Mouse (Mus musculus) frontal cortex, postnatal 36 days (tissue): ENCODE results near the gene Dock10.

Source experiments
- DNase-seq, 2 experiments: peaks; one replicate each; pipeline ENCODE4 v3.0.0; 2022; ENCODE audit warnings: low spot score in 2 of 2

Dock10 gene

DNA sequence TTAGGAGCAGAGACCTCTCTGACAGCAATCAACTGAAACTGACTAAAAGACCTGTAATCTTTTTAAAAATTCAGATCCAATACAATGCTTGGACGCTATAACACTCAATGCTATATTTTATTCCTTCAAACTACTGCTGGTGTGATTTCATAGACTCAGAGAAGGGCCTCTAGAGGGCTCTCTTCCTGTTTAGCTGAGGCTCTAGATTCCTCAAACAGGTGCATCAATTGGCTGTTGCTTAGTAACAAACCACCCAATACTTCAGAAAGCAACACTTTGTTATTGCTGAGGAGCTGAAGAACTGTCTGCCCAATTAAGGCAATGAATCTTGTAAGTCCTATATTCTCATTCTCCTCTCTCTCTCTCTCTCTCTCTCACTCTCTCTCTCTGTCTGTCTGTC lies 30.1 kb downstream of the Dock10 start:
- no peak for DNase-seq

DNA sequence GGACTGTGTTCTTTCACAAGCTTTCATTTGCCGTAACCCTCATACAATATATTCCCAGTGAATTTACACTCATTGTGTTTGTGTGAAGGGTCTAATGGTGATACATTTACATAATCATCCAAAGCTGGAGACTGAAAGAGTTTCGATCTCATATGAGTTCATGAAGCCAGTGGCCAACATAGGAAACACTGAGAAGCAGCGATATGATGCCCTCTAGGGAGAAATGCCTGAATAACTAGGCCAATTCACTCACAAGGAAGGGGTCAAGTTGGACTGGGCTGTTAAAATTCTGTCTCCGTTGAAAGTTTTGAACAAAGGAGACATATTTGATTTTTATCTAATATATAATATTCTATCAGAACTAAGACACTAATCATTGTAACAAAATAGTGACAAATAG lies 30.9 kb downstream of the Dock10 start:
- DNase-seq = no peak

DNA sequence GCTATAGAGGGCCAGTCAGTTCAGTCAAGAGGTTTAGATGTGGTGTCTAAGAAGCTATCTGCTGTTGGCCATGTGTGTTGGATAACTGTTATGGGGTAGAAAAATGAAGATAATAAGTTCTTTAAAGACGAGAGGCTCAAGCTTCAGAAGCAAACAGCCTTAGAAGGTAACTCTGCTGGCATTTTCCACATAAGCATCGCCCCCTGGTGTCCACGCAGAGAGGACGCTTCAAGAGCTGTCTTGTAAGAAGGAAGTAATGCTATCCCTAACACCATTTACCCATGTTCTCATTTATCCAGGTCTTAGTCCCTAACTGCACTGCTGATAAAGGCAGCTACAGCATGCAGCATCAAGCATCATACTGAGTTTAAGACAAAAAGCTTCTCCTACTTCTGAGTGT lies 35.7 kb downstream of the Dock10 start:
- peak; percentile 36 to 41 for DNase-seq

DNA sequence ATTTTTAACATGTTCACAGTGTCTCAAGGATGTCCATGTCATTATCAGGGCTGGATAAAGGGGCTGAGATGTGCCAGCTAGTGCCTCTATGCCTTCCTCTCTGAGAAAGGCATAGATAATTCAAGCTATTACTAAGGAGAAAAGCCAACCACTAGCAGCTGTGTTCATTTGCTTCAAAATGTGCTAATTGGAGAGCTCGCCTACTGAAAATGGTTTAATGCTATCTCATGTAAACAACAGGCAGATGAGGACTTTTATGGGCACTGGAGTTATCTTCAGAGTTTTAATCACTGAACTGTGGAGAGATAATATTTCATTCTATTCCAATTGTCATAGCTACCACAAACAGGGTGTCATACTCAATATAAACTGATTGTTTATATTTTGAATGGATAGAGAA lies 36.3 kb downstream of the Dock10 start:
- DNase-seq = no peak

DNA sequence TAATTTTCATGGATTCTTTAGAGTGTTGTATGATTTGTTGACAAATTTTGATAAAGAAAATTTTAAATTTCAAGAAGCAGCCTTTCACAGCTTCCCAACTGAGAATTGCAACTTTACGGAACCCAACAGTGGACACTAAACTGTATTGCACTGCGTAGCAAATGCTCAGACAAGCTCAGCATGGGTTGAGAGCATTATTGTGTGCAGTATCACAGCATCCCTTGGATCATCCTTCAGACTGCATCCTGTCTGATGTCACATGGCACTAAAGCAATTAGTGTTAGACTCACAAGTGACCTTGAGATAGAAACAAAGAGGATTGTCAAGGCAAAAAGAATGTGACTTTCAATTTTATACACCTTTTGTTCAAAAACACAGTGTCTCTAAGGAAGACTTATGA lies 37.1 kb downstream of the Dock10 start:
- no peak for DNase-seq

DNA sequence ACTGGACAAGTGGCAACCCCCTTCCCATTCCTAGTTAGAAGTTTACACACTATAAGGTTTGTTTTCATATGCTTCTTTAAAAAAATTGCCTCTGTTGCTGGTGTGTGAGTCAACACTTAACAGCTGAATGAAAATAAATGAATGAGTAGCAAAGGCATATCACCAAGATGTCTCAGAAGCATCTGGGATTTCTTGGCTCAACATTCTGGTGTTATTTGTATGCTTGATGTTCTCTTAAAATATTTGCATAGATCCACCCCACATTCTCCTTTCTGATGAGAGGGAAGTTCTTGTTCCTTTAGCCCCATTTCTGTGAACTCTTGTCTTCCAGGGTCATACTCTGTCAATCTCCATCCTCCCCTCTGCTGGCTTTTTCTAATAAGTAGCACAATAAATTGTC lies 38.2 kb downstream of the Dock10 start:
- no peak for DNase-seq

DNA sequence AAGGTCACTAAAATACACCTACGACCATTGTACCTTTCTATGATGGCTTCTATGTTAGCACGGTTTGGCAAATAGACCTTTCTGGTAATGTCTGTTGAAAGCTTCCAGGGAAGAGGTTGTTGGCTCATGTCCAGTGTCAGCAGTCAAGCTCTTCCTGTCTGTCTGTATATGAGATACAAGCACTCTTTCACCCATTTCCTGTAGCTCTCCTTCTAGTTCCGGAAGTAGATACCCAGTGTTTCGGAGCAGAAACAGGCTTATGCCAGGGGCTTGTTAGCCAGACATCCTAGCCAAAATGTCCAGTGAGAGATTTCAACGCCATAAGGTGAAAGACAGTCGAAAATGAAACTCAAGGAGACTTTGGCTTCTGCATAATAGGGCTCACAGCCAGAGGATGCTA lies 38.9 kb downstream of the Dock10 start:
- DNase-seq = no peak

DNA sequence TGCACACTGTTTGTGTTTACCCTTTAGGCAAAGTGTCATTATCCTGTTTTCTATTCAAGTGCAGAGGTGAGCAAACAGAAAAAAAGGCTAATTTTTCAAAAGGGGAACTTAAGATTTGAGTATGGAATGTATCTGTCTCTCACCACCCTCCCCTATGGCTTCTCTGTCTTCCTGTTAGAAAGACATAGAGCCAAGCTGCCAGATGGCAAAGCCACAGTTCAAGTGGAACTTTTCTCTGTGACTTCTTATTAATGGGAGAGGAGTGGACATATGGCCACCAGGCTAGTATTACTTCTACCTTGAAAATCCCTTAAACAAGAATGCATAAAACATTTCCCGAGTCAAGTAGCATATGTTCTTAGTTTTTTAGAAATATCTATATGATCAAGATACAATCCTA lies 39.7 kb downstream of the Dock10 start:
- no peak for DNase-seq

DNA sequence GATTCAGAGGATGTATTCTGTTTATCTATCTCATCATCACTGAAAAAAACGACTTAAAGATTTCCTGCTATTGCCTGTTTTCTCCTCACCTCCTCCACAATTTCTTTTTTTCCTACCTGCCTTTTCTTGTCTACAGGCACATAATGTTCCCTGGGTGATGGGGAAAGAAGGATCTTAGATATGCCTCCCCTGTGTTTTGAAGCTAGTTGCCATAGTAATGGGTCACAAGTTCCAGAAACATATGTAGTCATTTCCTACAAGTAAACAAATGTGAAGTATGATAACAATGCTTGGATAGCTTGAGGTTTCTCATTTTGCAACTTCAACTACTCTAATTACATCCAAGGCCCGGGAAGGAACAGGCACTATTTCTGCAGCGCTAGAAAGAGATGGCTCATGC lies 42.4 kb downstream of the Dock10 start:
- DNase-seq = no peak

DNA sequence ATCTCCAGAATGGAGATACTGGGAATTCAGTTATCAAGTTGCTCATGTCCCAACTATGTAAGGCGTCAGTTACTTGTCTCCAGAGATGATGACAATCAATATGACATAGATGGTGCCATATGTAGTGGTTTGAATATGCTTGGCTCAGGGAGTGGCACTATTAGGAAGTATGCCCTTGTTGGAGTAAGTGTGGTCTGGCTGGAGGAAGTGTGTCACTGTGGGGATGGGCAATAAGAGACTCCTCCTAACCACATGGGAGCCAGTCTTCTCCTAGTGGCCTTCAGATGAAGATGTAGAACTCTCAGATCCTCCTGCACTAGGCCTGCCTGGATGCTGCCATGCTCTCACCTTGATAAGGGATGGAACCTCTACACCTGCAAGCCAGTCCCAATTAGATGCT lies 44.4 kb downstream of the Dock10 start:
- DNase-seq = no peak

DNA sequence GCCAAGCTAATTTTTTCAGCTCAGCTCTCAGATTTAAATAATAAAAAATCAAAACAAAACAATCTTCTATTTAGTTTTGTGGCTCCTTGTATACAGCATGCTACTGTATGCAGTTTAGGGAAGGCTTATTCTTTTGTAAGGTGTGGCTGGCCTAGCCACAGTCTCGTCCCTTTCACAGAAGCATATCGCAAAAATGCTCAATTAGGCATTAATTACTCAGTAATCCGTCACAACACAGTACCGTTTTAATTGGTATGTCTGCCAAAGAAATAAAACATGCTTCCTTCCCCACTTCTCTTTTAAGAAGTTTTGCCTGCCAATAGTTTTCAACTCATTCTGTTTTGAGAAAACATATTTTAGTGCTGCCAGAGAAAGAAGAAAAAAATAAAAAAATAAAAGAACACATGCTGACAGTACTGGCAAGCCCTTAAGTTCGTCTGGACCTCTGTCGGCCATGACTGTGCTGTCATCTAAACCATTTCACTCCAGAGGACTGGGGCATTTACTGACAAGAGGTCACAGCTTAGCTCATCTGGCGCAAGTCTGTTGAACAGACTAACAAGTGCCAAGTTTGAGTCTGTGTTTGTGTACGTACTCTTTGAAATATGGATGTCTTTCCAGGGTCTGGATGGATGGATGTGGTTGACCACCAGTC lies 47.6 kb downstream of the Dock10 start:
- no peak for DNase-seq

DNA sequence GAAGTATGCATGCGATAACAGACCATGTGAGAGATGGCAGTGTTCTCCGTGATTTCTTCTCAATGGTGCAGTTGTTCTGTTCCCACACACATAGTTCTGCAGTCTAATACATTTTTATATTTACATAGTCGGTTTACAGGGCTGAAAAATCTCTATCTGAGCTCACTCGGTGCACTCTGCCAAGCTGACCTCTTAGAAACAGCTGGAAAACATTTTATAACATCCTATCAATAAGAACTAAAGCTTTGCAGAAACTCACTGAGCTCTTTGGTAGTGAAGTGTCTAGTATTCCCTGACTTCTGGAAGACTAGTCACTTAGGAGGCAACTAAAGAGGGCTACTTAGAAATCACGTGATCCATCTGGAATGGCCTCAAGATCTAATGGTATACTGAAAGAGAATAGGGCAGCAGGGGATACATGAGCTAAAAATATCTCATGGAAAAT lies 48.2 kb downstream of the Dock10 start:
- no peak for DNase-seq

DNA sequence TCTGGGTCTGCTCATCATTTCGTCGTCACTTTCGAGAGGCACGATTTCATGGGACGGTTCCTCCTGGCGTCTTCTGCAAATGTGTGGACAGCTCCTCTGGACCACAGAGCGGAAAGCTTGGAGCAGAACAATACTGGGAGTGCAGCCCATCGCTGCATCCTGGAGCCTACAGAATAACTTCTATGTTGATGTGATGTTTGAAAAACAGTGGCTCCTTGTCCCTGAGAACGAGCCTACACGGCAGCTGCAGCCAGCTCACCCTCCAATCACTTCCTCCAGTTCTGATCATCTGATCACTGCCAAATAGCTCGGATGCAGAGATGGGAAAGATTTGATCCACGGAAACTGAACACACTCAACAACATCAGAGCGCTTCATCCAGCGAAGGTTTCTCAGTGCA lies 49.0 kb downstream of the Dock10 start:
- DNase-seq = peak; percentile 11 to 20

DNA sequence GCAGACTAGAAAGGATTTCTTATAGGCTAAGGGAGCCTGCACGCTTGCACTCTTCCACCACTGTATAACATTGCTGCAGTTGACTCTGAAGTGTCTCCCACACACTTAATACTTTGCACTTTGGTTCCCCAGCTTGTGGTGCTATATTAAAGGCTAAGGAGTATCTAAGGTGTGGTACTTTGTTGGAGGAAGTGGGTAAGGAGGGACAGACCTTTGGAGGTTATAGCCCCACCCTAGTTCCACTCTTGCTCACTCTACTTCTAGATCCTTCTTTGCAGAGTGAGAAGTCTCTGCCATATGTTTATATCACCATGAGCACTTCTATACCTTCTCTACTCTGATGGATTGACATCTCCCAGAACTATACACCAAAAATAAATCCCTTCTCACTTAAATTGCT lies 55.0 kb downstream of the Dock10 start:
- no peak for DNase-seq

DNA sequence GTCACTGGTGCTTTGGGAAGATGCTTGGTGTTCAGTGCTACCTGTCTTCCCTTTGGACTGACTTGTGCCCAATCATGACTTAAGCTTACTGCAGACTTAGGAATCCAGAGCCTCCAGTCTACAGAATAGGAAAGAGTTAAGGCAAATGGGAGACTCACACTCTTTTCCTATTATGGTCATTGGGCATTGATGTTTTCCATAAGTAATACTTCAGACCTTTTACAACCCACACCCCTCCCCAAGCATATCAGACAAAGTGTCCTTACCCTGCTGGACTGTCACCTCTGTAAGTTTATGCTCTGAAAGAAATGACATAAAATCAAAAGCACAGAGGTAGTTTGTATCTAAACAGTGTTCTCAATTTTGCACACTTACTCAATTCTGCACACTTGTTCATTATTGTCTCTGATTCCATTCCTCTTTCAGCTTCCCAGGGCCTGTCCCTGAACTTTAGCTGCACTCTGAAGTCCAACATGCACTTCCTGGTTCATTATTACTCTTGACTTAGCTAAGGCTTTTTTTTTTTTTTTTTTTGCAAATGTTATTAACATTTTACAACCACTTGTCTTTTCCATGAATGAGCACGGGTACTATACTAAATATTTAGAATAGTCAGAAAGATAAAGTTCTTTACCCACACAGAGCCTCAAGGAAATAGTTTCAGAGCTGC lies 82.2 kb downstream of the Dock10 start:
- no peak for DNase-seq

DNA sequence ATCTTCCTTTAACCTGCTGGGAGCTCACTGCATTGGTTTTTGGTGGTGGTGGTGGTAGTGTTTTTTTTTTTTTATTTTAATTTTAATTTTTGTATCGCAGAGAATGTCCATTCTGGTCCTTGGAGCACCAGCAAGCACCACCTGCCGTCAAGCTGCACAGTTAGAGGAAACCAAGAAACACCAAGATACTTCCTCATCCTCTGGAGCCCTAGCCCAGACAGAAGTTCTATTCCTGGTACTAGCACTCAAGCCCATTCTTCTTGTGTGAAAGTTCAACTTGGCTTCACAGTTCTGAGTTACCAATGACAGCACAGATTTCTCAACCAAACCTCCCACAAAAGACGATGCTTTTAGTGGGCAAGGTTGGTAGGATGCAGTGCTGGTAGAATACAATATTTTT lies 86.6 kb downstream of the Dock10 start:
- no peak for DNase-seq

DNA sequence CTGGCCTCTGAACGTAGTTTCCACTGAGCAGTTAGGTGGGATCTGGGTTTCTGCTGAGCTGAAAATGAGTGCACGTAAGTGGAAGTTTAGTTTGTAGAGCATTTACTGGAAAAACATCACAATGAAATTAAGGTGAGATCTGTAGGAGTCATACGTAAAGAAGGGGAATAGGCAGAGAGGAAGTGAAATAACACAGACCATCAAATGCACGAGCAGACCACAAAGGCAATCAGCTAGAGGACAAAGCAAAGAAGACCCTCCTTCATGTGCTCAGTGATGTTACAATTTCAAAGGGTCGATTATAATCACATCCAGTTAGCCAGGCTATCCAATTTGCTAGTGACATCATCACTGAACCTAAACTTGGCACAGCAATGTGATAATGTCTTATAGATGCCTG lies 87.3 kb downstream of the Dock10 start:
- no peak for DNase-seq

DNA sequence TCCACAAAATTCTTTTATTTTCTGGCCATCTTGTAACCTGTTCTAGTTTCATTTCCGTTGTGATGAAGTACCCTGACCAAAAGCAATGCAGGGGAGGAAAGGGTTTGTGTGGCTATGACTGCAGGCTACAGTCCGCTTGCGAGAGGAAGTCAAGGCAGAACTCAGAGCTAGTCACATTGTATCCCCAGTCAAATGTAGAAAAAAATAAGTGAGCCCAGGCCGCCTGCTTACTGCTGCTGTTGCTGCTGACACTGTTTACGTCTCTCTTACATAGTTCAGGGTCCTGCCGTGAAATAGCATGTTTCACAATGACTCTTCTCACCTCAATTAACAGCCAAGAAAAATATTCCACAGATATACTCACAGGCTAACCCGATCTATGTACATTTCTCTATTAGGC lies 87.9 kb downstream of the Dock10 start:
- DNase-seq = no peak

DNA sequence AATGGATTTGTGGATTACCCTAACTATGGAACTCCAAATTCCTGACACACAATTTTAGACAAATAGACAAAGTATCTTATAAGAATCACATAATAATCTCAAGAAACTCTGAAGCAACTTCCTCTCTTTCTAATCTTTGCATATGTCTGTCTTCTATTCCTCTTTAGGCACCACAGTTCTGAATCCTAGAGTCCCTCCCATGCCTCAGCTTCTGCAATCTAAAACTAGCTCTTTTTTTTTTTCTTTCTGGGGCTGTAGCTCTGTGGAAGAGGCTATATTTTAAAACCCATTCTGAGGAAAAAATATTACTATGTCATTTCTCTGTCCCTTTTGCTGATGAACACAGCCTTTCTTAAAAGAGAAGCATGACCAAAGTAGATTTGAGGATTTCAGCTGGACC lies 92.6 kb downstream of the Dock10 start:
- DNase-seq = no peak

DNA sequence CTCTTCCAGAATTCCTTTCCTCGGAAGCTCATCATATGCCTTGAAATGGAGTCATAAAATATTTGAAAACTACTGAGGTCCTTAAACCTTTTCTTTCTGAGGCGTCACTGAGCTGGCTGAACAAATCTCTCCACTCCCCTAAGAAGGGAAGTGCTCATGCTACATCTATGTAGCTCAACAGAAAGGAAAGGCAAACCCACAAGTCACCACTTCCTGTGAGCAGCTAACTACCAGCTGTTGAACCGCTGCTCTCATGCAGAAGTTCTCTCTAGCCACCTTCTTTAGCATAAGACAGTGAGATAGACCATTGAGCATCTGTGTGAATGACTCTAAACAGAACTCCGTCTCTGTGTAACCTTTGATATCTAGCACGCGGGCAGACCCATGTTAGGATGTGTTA lies 93.2 kb downstream of the Dock10 start:
- no peak for DNase-seq

DNA sequence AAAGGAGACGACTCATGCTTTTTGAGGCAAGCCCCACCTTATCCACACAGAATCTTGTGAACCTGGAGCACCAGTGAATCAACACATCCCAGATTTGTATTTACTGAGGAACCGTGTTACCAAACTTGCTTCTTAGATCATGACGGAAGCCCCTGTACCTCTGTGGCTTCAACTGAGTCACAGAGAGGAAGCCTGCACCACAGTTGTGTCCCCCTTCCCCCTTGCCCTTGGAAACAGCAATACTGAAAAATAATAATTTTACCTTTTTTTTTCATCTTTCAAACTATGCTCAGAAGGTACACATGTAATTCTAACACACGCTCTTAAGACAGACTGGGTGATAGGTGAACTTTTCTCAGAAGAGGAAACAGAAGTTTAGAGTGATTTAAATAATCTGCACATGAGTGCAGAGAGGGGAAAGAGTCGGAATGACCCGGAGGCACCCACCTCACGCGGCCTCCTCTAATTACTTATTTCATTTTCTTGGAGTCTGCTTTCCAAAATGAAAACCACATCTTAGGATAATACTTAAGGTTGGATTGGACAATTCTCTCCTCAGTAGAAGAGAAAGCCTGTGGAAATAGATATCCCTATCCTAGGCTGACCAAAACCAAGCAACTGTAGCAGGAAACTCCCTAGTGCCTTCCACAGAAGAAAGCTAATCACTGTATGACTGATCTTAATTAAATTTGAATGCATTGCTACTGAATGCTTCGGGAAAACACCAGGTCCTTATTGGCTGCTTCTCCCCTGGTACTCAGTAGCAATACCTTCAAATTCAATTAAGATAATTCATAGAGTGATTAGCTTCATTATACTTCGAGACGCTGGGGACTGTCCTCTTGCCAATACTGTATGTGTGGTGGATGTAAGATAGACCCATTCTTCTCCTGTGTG lies 96.6 kb downstream of the Dock10 start:
- no peak for DNase-seq

DNA sequence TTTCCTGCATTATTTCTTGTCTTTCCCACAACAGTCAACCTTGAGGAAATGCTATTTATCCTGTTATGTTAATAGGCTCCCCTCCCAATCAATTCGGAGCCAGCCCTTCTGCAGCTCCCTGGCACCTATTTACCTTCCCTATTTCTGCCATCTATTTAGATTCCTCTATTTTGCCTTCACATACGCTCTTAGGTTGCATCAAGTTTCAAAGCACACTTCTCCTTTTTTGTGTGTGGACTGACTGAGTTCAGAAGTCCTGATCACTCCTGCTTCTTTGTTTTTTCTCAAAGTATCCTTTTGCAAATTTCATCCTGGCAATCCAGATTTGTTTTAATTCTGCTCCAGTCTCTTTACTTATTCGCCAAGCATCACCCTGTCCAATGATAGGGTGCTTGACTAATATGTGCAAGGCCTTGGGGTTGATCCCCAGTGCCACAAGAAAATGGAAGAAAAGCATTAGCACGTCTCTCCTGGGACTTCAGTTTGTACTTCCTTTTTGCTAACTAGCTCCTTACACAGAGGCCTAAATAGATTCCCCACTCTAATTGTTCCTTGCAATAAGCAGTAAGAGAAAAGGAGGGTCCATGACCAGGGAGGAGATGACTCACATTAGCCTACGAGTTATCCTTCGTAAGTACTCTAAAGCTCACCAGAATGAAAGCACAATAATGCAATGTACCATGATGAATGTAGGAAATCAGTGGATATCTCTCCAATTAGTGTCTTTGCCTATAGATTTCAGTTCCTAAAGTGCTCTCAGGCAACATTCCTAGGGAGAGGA lies 98.7 kb downstream of the Dock10 start:
- DNase-seq = no peak
